Mouse (Mus musculus): ENCODE data around the gene Olfr366.
"Not testable (repeated sequence)": the region's sequence is repeated elsewhere in the genome, so short reads cannot be mapped to it uniquely, and the experiment has no call there.

Olfr366 gene

GRCm38 (mm10) chr2:37211274-37211673, at the start of gene Olfr366:
Gene Olfr366, plus strand, starts transcription at chr2:37211574.
- ChIA-PET CTCF (no interaction called here), POLR2A (no interaction called here)

DNA sequence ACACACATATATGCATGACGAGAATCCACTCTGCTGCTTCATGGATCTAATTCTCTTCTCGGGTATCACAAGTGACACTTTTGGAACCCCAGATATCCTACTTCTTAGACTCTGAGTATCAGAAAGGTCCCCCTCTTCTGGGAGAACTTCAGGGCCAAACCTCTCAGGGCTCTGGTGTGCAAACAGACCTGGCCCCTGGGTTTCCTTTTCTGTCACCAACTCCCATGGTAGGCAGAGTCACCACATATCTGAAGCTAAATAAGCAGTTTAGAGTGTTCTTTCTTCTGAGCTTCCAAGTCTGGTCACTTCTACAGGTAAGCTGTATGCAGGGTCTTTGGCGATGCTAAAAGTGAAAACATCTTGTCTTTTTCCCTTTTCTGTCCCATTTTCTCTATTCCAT, 23.5 kb upstream of the Olfr366 start, which contains the start of gene Olfr365:
TSS of gene Olfr365 (plus strand) at position 301 of the 400 bp plus-strand sequence.
- CTCF ChIA-PET: no interaction called here
- POLR2A ChIA-PET: no interaction called here

DNA sequence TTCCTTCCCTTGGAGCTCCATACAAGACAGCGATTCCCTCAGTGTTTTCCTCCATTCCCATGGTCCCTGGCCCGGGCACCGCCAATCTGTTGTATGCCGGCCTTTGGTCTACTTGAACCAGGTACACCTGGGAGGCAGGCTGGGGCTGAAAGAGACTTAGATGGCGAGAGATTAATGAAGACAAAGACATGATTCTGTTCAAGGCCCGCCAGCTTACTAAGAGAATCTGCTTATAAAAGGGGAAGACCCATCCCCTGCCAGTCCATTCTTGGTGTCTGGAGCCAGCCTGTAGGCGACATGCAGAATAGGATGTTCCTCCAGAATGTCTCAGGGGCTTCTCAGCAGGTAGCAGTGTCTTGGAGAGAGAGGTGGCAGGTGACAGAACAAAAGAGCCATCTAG, 50.4 kb downstream of the Olfr366 start:
- CTCF ChIA-PET, POLR2A ChIA-PET: not testable (repeated sequence)
